Mouse (Mus musculus) spleen, adult 2 months (tissue): ENCODE results near the gene Jsrp1.

Experiments
- CTCF ChIP-seq: fragments of 200-500 bp; IDR thresholded peaks from 2 replicates; pipeline ENCODE4 v1.5.1; 2011; ENCODE audit warnings: mild to moderate bottlenecking, inconsistent platforms; ENCODE audit not compliant: insufficient read depth, insufficient read length, insufficient replicate concordance; ENCODE audit errors: extremely low read depth
- POLR2A ChIP-seq: fragments of 200-500 bp; IDR thresholded peaks from 2 replicates; pipeline ENCODE4 v1.6.1; 2011; ENCODE audit warnings: low read depth, low read length, inconsistent platforms

- no peak for TF ChIP-seq CTCF
- TF ChIP-seq POLR2A: no peak
Observed at GRCm38 (mm10) chr10:80839848-80840247, 26.6 kb upstream of the Jsrp1 start.
